Mouse (Mus musculus) large intestine, adult 2 months (tissue): ENCODE measurements at regions not wholly inside any gene's neighbourhood (a gene's known extent, or its start where the extent isn't known, plus 50 kb on each side); places are given as distances from the start of the nearest gene placed in this dataset.
"Not testable (repeated sequence)": the region's sequence is repeated elsewhere in the genome, so short reads cannot be mapped to it uniquely, and the experiment has no call there.

Experiments
- DNase-seq: peaks from one replicate; pipeline ENCODE4 v3.0.0-alpha.2; 2012; ENCODE audit warnings: low read depth, low spot score
- WGBS: fragments of 180-500 bp; shearing (Covaris S2); methylation state at CpG from one replicate; pipeline ENCODE4 v1.1.7; 2018; 5-methylcytosine and 5-hydroxymethylcytosine counted together

GRCm38 (mm10) chr2:129947847-129948553, 64.1 kb upstream of the Tgm3 start:
- WGBS = 32% methylated on average over 20 of the region's 20 CpGs
- no peak for DNase-seq

- not testable (repeated sequence) for DNase-seq
Measured at GRCm38 (mm10) chr2:129949786-129950185, 62.4 kb upstream of the Tgm3 start.

GRCm38 (mm10) chr2:129952486-129952885, 59.7 kb upstream of the Tgm3 start:
- WGBS = 88% methylated on average over 4 of the region's 4 CpGs
- no peak for DNase-seq

More at GRCm38 (mm10) chr2:129949786-129950185, 62.4 kb upstream of the Tgm3 start:
- WGBS = 59% methylated on average over 6 of the region's 6 CpGs

- WGBS = 46% methylated on average over 8 of the region's 8 CpGs
- DNase-seq = no peak
Measured at GRCm38 (mm10) chr2:129955260-129955691, 56.9 kb upstream of the Tgm3 start.

GRCm38 (mm10) chr2:129958120-129958519, 54.0 kb upstream of the Tgm3 start:
- 59% methylated on average over 3 of the region's 3 CpGs for WGBS
- no peak for DNase-seq

GRCm38 (mm10) chr2:129960364-129960763, 51.8 kb upstream of the Tgm3 start:
- 62% methylated on average over 4 of the region's 4 CpGs for WGBS
- no peak for DNase-seq

- no peak for DNase-seq
Measured at GRCm38 (mm10) chr2:129961522-129961921, 50.6 kb upstream of the Tgm3 start.

More at GRCm38 (mm10) chr2:129961522-129961921, 50.6 kb upstream of the Tgm3 start:
- WGBS = 54% methylated on average over 5 of the region's 5 CpGs
